Mouse (Mus musculus) hindbrain, postnatal 0 days (tissue): ENCODE data around the gene Pacsin2. TPM values are rescaled to one million over a fixed set of nuclear protein-coding genes. Genes with fewer than 3 reads are reported as not detected.
A peak's percentile ranks its signal among the peaks of the same experiment; 100 is the strongest.

ENCODE experiments used
- ATAC-seq: fragments of 200-750 bp; cut with Nextera tagmentation; 2 replicates; pipeline ENCODE4 v1.8.0; 2017; ENCODE audit warnings: mild to moderate bottlenecking, moderate TSS enrichment, moderate library complexity
- DNase-seq: peaks from one replicate; pipeline ENCODE4 v3.0.0-alpha.2; 2015; ENCODE audit warnings: low spot score
- H3K27ac ChIP-seq: fragments of 300-500 bp; sonication (generic); 2 replicates; pipeline ENCODE4 v1.5.1; 2014; ENCODE audit warnings: mild to moderate bottlenecking
- H3K27me3 ChIP-seq: fragments of 300-500 bp; sonication (generic); 2 replicates; pipeline ENCODE4 v1.6.1; 2014; ENCODE audit warnings: low read length, mixed read lengths; ENCODE audit not compliant: insufficient read depth
- H3K36me3 ChIP-seq: fragments of 300-500 bp; sonication (generic); 2 replicates; pipeline ENCODE4 v1.6.1; 2014; ENCODE audit warnings: low read length, mixed read lengths; ENCODE audit not compliant: insufficient read depth
- H3K4me1 ChIP-seq: fragments of 300-500 bp; sonication (generic); 2 replicates; pipeline ENCODE4 v1.6.1; 2014; ENCODE audit warnings: antibody characterized with exemption, low read length, mixed read lengths; ENCODE audit not compliant: insufficient read depth
- H3K4me2 ChIP-seq: fragments of 300-500 bp; sonication (generic); 2 replicates; pipeline ENCODE4 v1.6.1; 2014; ENCODE audit warnings: low read depth, mild to moderate bottlenecking, low read length, moderate library complexity, mixed read lengths
- H3K4me3 ChIP-seq: fragments of 300-500 bp; sonication (generic); 2 replicates; pipeline ENCODE4 v1.5.1; 2014; ENCODE audit warnings: low read length
- H3K9ac ChIP-seq: fragments of 300-500 bp; sonication (generic); replicated peaks from 2 replicates; pipeline ENCODE4 v1.6.1; 2014; ENCODE audit warnings: mild to moderate bottlenecking, low read length, moderate library complexity, mixed read lengths
- H3K9me3 ChIP-seq: fragments of 300-500 bp; sonication (generic); 2 replicates; pipeline ENCODE4 v1.6.1; 2016; ENCODE audit warnings: low read length, mixed read lengths
- CTCF ChIP-seq: IDR thresholded peaks from 2 replicates; pipeline ENCODE4 v1.5.1; 2016; ENCODE audit warnings: antibody characterized with exemption, control low read depth, low read depth
- WGBS: fragments of 180-500 bp; shearing (Covaris S2); extraction: QIAGEN DNeasy Blood & Tissue Kit; methylation state at CpG from one replicate; pipeline ENCODE4 v1.1.7; 2014; 5-methylcytosine and 5-hydroxymethylcytosine counted together
- polyA plus RNA-seq: library from polyadenylated mRNA; unstranded; fragments of >200 nt; fragmentation: Nextera tagmentation; extraction: Ambion mirVana; gene quantifications from 2 replicates; pipeline ENCODE4 v1.2.1, GENCODE M21; 2015
- total RNA-seq: library from RNA; depleted of rRNA; stranded (reverse); fragments of >200 nt; gene quantifications from 2 replicates; pipeline ENCODE4 v1.2.3, GENCODE M21; 2014

Pacsin2 gene
- total and polyA plus RNA-seq, 2 experiments from 2014 or later: 19.5 to 20.0 TPM

DNA sequence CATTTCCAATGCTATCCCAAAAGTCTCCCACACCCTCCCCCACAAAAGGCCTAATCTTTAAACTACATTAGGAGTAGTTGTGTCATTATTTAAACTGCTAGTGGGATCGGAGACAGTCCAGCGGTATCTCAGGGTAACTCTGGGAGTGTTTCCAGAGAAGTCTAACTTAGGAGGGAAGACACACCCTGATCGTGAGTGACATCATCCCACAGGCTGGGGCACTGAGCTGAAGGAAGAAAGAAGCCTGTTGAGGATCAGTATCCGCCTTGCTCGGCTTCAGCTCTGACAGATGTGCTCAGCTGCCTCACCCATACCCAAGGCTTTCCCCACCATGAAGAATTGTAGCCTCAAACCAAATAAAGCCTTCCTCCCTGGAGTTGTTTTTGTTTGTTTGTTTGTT, 27.5 kb upstream of the Pacsin2 start:
- no peak overlapping the region for H3K9ac ChIP-seq
- no peak for TF ChIP-seq CTCF
- WGBS: 87% methylated on average over 5 of the region's 5 CpGs
- H3K27me3 ChIP-seq: no peaks in the 10 kb centered on the region
- no peak for ATAC-seq
- H3K4me3 ChIP-seq: no peak overlapping the region
- DNase-seq: no peak
- no peak overlapping the region for H3K4me2 ChIP-seq
- no peaks in the 10 kb centered on the region for H3K4me1 ChIP-seq
- no peaks in the 10 kb centered on the region for H3K9me3 ChIP-seq
- peaks cover 56% of the 10 kb centered on the region for H3K36me3 ChIP-seq
- H3K27ac ChIP-seq: no peak overlapping the region

DNA sequence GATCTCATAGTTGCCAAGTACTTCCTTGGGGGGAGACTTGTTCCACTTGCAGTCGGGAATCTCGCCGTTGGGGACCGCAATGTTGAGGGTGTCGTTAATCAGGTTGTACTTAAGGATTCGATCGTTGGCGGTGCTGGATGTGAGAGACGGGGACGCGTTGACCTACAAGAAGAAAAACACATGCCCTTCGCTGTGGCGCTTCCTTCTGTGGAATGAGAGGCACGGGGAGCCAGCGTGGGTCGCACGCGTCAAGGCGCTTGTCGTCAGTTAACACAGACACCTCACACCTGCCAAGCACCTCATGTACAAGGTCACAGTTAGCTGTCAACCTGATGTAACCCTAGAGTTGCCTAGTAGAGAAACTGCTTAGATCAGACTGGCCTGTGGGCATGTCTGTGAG, 25.1 kb upstream of the Pacsin2 start:
- H3K9me3 ChIP-seq: no peaks in the 10 kb centered on the region
- 94% methylated on average over 20 of the region's 20 CpGs for WGBS
- DNase-seq (no peak), ATAC-seq (no peak)
- no peak for TF ChIP-seq CTCF
- no peak overlapping the region for H3K27ac ChIP-seq
- no peaks in the 10 kb centered on the region for H3K27me3 ChIP-seq
- no peak overlapping the region for H3K9ac ChIP-seq
- no peak overlapping the region for H3K4me2 ChIP-seq
- H3K4me3 ChIP-seq: no peak overlapping the region
- no peaks in the 10 kb centered on the region for H3K4me1 ChIP-seq
- H3K36me3 ChIP-seq: peaks cover 54% of the 10 kb centered on the region

DNA sequence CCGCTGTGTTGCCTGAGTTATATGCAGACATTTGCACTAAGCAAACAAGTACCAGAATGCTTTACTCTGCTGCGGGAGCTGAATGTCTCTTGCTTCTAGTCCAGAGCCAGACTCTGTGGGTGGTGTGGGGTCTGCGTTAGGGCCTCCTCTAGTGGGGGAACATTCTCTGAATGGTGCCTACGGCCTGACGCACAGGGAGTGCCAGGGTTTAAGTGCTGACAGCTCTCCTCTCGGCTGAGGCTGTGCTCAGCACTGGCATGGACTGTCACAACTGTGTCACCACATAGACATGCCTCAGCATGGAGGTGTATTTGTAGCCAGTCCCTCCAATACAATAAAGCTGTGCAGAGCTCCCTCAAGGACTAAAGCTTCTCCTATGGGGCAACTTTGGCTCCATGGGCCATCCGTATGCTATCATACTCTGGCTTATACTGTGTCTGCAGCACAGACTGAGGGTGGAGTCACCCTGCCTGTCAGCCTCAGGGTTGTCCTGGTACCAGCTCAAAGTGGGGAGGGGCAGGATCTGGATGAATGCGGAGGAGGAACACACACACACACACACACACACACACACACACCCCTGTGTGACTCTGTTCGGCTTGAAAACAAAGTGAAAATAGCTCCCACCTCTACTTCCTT, 23.2 kb upstream of the Pacsin2 start:
- 56% methylated on average over 9 of the region's 9 CpGs for WGBS
- Histone ChIP-seq H3K9ac (no peak overlapping the region), H3K4me2 (no peak overlapping the region), H3K4me3 (no peak overlapping the region), H3K4me1 (no peaks in the 10 kb centered on the region), H3K36me3 (peaks cover 35% of the 10 kb centered on the region), H3K27me3 (no peaks in the 10 kb centered on the region), H3K27ac (no peak overlapping the region), H3K9me3 (no peaks in the 10 kb centered on the region)
- ATAC-seq: no peak
- DNase-seq: no peak
- no peak for TF ChIP-seq CTCF

DNA sequence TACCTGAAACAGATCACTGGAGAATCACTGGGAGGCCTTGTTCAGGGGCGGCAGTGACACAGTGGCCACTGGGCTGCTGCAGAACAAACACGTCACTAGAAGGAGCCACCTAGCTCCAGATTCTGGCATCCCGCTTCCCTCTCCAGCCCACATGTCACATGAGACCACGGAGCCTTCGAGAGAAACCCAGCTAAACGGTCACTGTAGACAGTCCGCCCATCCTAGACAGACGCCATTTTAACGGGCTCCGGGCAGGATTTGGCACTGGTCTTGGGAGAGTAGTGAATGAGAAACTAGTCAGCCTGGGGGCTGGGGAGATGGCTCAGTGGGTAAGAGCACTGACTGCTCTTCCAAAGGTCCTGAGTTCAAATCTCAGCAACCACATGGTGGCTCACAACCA, 19.9 kb upstream of the Pacsin2 start:
- no peak for TF ChIP-seq CTCF
- Histone ChIP-seq H3K36me3 (peaks cover 20% of the 10 kb centered on the region), H3K27ac (no peak overlapping the region), H3K4me3 (no peak overlapping the region), H3K27me3 (no peaks in the 10 kb centered on the region), H3K9ac (no peak overlapping the region), H3K4me2 (no peak overlapping the region), H3K9me3 (no peaks in the 10 kb centered on the region), H3K4me1 (no peaks in the 10 kb centered on the region)
- WGBS: 89% methylated on average over 10 of the region's 10 CpGs
- DNase-seq: no peak
- no peak for ATAC-seq

DNA sequence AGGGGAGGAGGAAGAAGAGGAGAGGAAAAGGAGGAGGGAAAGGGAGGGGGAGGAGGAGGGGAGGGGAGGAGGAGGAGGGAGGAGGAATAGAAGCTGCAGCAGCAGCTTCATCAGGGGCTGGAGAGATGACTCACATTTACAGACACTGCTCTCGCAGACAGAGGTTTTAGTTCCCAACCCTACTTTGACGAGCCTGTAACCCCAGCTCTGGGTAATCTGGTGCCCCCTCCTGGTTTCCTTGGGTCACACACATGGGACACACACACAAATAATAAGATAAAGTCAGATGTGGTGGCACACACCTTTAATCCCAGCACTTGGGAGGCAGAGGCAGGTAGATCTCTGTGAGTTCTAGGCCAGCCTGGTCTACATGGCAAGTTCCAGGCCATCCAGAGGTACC, 19.1 kb upstream of the Pacsin2 start:
- Histone ChIP-seq H3K27ac (no peak overlapping the region), H3K9ac (no peak overlapping the region), H3K4me3 (no peak overlapping the region), H3K4me2 (no peak overlapping the region), H3K27me3 (no peaks in the 10 kb centered on the region), H3K4me1 (no peaks in the 10 kb centered on the region), H3K9me3 (no peaks in the 10 kb centered on the region), H3K36me3 (peaks cover 20% of the 10 kb centered on the region)
- ATAC-seq: no peak
- 37% methylated on average over 2 of the region's 2 CpGs for WGBS
- peak; percentile 36 for DNase-seq
- peak; percentile 45 for TF ChIP-seq CTCF

DNA sequence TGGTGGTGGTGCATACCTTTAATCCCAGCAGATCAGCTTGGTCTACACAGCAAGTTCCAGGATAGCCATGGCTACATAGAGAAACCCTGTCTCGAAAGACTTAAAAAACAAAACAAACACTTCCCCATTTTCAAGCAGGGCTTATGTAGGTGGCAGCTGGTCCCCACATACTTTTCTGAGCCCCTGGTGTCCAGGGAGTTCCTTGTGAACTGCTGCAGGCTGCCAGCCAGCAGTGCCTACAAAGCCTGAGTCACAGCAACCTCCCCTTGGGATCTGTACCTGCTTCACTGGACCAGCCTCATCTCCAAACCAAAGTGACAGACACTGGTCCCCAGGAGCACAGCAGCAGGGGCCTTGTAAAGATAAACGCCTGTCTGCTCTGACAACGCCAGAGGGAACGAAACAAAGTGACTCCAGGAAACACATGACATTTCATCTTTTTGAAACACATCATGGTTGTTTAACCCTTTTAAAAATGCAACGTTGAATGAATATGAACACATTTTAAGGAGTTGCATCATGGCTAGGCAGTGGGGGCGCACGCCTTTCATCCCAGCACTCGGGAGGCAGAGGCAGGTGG, 18.3 kb upstream of the Pacsin2 start:
- Histone ChIP-seq H3K9ac (no peak overlapping the region), H3K4me3 (no peak overlapping the region), H3K36me3 (peaks cover 16% of the 10 kb centered on the region), H3K27ac (no peak overlapping the region), H3K4me1 (no peaks in the 10 kb centered on the region), H3K27me3 (no peaks in the 10 kb centered on the region), H3K9me3 (no peaks in the 10 kb centered on the region), H3K4me2 (no peak overlapping the region)
- 62% methylated on average over 8 of the region's 8 CpGs for WGBS
- ATAC-seq (no peak), DNase-seq (peak; percentile 10)
- no peak for TF ChIP-seq CTCF

DNA sequence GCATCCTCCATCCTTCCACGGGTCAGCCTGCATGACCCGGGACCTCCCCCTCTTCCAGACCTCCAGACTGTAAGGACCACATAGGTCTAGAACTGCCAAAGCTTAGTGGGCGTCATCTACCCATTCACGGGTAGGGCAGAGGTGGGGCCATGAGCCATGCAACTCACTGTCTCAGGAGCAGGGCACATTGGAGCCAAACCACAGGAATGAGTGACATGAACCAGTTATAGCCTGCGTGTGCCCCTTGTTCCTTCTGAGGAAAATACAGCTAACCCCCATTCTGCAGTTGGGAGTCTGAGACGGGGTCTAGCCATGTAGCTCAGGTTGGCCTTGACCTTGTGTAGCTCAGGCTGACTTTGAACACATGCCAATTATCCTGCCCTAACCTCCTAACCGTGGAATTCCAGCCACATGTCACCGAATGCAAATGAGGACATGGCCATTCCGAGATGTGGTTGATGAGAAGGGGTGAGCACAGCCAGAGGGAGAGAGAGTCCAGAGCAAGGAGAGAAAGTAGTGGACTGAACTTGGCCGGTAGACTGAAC, 16.9 kb upstream of the Pacsin2 start:
- no peak for DNase-seq
- Histone ChIP-seq H3K36me3 (peaks cover 7% of the 10 kb centered on the region), H3K27ac (no peak overlapping the region), H3K4me1 (no peaks in the 10 kb centered on the region), H3K4me3 (no peak overlapping the region), H3K9ac (no peak overlapping the region), H3K4me2 (no peak overlapping the region), H3K9me3 (no peaks in the 10 kb centered on the region), H3K27me3 (no peaks in the 10 kb centered on the region)
- no peak for TF ChIP-seq CTCF
- 0 out of 2 replicates have a peak, but pooled peaks have one; percentile 8 for ATAC-seq
- WGBS: 68% methylated on average over 10 of the region's 10 CpGs
